Mouse (Mus musculus): Measurements from ENCODE around the gene Large1.

Large1 gene

DNA sequence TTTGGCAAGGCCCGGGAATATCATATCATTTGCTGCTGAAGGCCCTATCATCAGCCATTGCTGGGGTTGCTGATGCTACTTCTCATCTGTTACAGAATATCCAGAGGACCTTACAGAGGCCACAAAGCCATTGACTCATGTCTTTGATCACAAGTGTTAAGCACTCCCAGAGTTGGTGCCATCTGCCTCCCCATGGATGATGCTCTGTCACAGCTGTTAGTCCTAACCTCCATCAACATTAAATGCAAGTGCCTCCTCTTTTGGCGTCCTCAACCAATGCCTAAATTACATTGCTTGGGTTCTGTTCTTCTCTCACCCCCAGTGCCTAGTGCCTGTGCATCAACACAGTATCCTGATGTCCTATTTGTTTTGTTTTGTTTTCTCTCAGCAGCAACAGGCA is 551.8 kb downstream of the Large1 start:
- DNase-seq (ENCODE audit: low read depth, low spot score), result no peak

DNA sequence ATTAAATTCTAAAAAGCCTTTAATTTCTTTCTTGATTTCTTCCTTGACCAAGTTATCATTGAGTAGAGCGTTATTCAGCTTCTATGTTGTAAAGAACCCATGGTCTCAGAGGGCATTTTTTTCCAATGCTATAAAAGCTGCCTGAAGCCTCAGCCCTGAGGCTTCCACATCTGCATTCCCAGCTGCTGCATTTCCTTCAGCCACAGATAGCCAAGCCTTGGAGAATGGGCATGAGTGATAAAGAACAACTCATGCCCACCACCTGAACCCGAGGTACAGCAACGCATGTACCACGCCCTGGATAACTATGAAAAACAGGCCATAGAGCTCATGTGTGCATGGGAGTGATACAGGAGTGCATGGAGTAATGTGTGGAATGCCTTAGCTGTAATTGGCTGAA is 572.7 kb downstream of the Large1 start:
- no peak for DNase-seq (ENCODE audit: low read depth, low spot score)

DNA sequence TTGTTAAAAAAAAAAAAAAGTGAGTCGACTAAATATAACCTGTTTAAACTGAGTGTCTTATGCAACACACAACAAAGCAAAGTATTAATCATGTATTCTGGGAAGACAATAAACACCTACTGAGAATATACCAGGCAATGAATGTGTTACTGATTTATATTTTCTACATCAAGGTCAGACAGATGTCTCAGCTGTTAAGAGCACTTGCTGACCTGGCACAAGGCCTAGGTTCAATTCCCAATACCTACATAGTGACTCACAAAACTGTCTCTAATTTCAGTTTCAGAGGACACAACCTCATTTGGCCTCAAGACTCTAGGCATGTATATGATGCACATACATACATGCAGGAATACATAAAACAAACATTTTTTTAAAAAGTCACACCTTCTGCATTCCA is 575.5 kb downstream of the Large1 start:
- no peak for DNase-seq (ENCODE audit: low read depth, low spot score)

DNA sequence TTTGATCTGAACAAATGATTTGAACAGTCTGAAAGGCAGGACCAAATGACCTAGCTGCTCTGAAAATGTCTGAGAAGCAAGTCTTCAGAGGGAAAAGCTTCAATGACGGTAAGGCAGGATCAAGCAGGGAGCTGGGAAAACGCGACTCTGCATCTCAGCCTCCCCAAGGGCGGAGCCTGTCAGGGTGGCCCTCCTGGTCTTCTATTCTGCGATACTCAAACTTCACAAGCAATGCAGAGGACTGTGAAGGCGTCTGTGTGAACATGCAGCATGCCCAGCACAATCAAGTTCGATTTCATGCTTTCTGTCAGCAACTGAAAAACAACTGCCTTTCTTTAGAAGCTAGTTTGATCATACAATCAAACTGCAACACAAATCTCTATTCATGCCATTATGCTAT is 586.6 kb downstream of the Large1 start:
- no peak for DNase-seq (ENCODE audit: low read depth, low spot score)

DNA sequence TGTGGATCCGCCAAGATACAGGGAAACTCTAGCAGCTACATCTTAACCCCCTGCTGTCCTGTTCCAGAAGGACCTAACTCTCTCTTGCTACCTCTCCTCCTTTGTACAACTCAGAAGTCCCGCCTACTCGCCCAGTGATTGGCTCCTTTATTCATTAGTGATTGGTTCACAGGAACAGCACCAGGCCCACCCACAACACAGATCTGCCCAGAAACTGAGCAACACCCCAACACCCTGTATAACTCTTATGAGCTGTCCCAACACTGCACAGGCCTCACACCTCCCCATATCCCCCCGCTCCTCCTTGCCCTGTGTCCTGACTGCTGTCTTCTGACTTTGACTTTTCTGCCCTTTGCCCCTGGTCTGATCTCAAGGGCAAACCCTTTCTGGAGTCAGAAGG is 587.6 kb downstream of the Large1 start:
- DNase-seq (ENCODE audit: low read depth, low spot score), result no peak
